Mouse (Mus musculus): ENCODE measurements around the gene Wdr66. TPM values are rescaled to one million over a fixed set of nuclear protein-coding genes. Genes with fewer than 3 reads are reported as not detected.

Gene Wdr66
- polyA plus RNA-seq, 2 experiments = 0.11 TPM; not detected in 1

GRCm38 (mm10) chr5:123294653-123295052 is 42.8 kb downstream of the Wdr66 start:
- Histone ChIP-seq H3K9ac (replicated peaks) (no peak overlapping the region), H3K27me3 (ENCODE audit: control insufficient read depth, insufficient read depth, low read length) (no peaks in the 10 kb centered on the region), H3K36me3 (replicated peaks; ENCODE audit: control insufficient read depth, insufficient read depth, low read depth) (no peaks in the 10 kb centered on the region), H3K4me2 (ENCODE audit: low read depth) (no peak overlapping the region), H3K4me1 (replicated peaks; ENCODE audit: control insufficient read depth in 2 of 2, insufficient read depth in 2 of 2, low read length in 1 of 2) (no peaks in the 10 kb centered on the region), H3K27ac (no peak overlapping the region), H3K9me3 (ENCODE audit: control insufficient read depth, low read length) (no peaks in the 10 kb centered on the region), H3K4me3 (ENCODE audit: insufficient read depth in 1 of 2, low read depth in 2 of 2, low read length in 2 of 2) (no peak overlapping the region)
- TF ChIP-seq EP300 (IDR thresholded peaks at IDR 0.05; ENCODE audit: low read depth) = no peak
- WGBS (ENCODE audit: insufficient replicate concordance) = 71% methylated on average over 9 of the region's 9 CpGs
- DNase-seq (ENCODE audit: low read depth in 3 of 3, low spot score in 3 of 3) (no peak), ATAC-seq (ENCODE audit: insufficient read depth) (no peak)

- no peak for DNase-seq (ENCODE audit: low read depth in 3 of 3, low spot score in 3 of 3)
Observed at GRCm38 (mm10) chr5:123296224-123296806, 44.4 kb downstream of the Wdr66 start.

GRCm38 (mm10) chr5:123296972-123297754 is 45.3 kb downstream of the Wdr66 start:
- no peaks in the 10 kb centered on the region for H3K36me3 ChIP-seq (replicated peaks; ENCODE audit: control insufficient read depth, insufficient read depth, low read depth)
- WGBS (ENCODE audit: insufficient replicate concordance) = 58% methylated on average over 23 of the region's 23 CpGs
- no peak overlapping the region for H3K27ac ChIP-seq
- H3K9me3 ChIP-seq (ENCODE audit: control insufficient read depth, low read length) = no peaks in the 10 kb centered on the region
- TF ChIP-seq CTCF (IDR thresholded peaks at IDR 0.05; ENCODE audit: low read depth) = no peak
- TF ChIP-seq EP300 (IDR thresholded peaks at IDR 0.05; ENCODE audit: low read depth) = no peak
- no peak overlapping the region for H3K4me2 ChIP-seq (ENCODE audit: low read depth)
- no peaks in the 10 kb centered on the region for H3K27me3 ChIP-seq (ENCODE audit: control insufficient read depth, insufficient read depth, low read length)
- H3K9ac ChIP-seq (replicated peaks) = no peak overlapping the region
- no peak overlapping the region for H3K4me3 ChIP-seq (ENCODE audit: insufficient read depth in 1 of 2, low read depth in 2 of 2, low read length in 2 of 2)
- no peaks in the 10 kb centered on the region for H3K4me1 ChIP-seq (replicated peaks; ENCODE audit: control insufficient read depth in 2 of 2, insufficient read depth in 2 of 2, low read length in 1 of 2)
- ATAC-seq (ENCODE audit: insufficient read depth) (no peak), DNase-seq (ENCODE audit: low read depth in 3 of 3, low spot score in 3 of 3) (no peak)

More at GRCm38 (mm10) chr5:123296224-123296806, 44.4 kb downstream of the Wdr66 start:
- no peaks in the 10 kb centered on the region for H3K36me3 ChIP-seq (replicated peaks; ENCODE audit: control insufficient read depth, insufficient read depth, low read depth)
- 56% methylated on average over 12 of the region's 12 CpGs for whole genome bisulfite sequencing (ENCODE audit: insufficient replicate concordance)
- no peak overlapping the region for H3K27ac ChIP-seq
- no peak for ATAC-seq (ENCODE audit: insufficient read depth)
- no peaks in the 10 kb centered on the region for H3K9me3 ChIP-seq (ENCODE audit: control insufficient read depth, low read length)
- no peaks in the 10 kb centered on the region for H3K27me3 ChIP-seq (ENCODE audit: control insufficient read depth, insufficient read depth, low read length)
- H3K9ac ChIP-seq (replicated peaks) = no peak overlapping the region
- H3K4me2 ChIP-seq (ENCODE audit: low read depth) = no peak overlapping the region
- H3K4me3 ChIP-seq (ENCODE audit: insufficient read depth in 1 of 2, low read depth in 2 of 2, low read length in 2 of 2) = no peak overlapping the region
- no peaks in the 10 kb centered on the region for H3K4me1 ChIP-seq (replicated peaks; ENCODE audit: control insufficient read depth in 2 of 2, insufficient read depth in 2 of 2, low read length in 1 of 2)
- TF ChIP-seq CTCF (IDR thresholded peaks at IDR 0.05; ENCODE audit: low read depth) (peak; percentile 47), EP300 (IDR thresholded peaks at IDR 0.05; ENCODE audit: low read depth) (no peak)

- TF ChIP-seq EP300 (IDR thresholded peaks at IDR 0.05; ENCODE audit: low read depth) = no peak
- no peak for TF ChIP-seq CTCF (IDR thresholded peaks at IDR 0.05; ENCODE audit: low read depth)
- H3K36me3 ChIP-seq (replicated peaks; ENCODE audit: control insufficient read depth, insufficient read depth, low read depth) = no peaks in the 10 kb centered on the region
- H3K4me2 ChIP-seq (ENCODE audit: low read depth) = no peak overlapping the region
- no peak for DNase-seq (ENCODE audit: low read depth in 3 of 3, low spot score in 3 of 3)
- no peak overlapping the region for H3K27ac ChIP-seq
- H3K4me1 ChIP-seq (replicated peaks; ENCODE audit: control insufficient read depth in 2 of 2, insufficient read depth in 2 of 2, low read length in 1 of 2) = no peaks in the 10 kb centered on the region
- H3K9me3 ChIP-seq (ENCODE audit: control insufficient read depth, low read length) = no peaks in the 10 kb centered on the region
- H3K27me3 ChIP-seq (ENCODE audit: control insufficient read depth, insufficient read depth, low read length) = no peaks in the 10 kb centered on the region
- WGBS (ENCODE audit: insufficient replicate concordance) = 63% methylated on average over 7 of the region's 7 CpGs
- no peak overlapping the region for H3K4me3 ChIP-seq (ENCODE audit: insufficient read depth in 1 of 2, low read depth in 2 of 2, low read length in 2 of 2)
- no peak for ATAC-seq (ENCODE audit: insufficient read depth)
- no peak overlapping the region for H3K9ac ChIP-seq (replicated peaks)
Observed at GRCm38 (mm10) chr5:123297830-123298229, 45.9 kb downstream of the Wdr66 start.

- WGBS (ENCODE audit: insufficient replicate concordance) = 79% methylated on average over 6 of the region's 6 CpGs
- no peak for ATAC-seq (ENCODE audit: insufficient read depth)
- H3K27me3 ChIP-seq (ENCODE audit: control insufficient read depth, insufficient read depth, low read length) = no peaks in the 10 kb centered on the region
- no peak overlapping the region for H3K4me3 ChIP-seq (ENCODE audit: insufficient read depth in 1 of 2, low read depth in 2 of 2, low read length in 2 of 2)
- TF ChIP-seq CTCF (IDR thresholded peaks at IDR 0.05; ENCODE audit: low read depth) = peak; percentile 51
- no peak for TF ChIP-seq EP300 (IDR thresholded peaks at IDR 0.05; ENCODE audit: low read depth)
- DNase-seq (ENCODE audit: low read depth in 3 of 3, low spot score in 3 of 3) = no peak
- H3K36me3 ChIP-seq (replicated peaks; ENCODE audit: control insufficient read depth, insufficient read depth, low read depth) = no peaks in the 10 kb centered on the region
- H3K4me1 ChIP-seq (replicated peaks; ENCODE audit: control insufficient read depth in 2 of 2, insufficient read depth in 2 of 2, low read length in 1 of 2) = no peaks in the 10 kb centered on the region
- H3K9me3 ChIP-seq (ENCODE audit: control insufficient read depth, low read length) = no peaks in the 10 kb centered on the region
- no peak overlapping the region for H3K9ac ChIP-seq (replicated peaks)
- no peak overlapping the region for H3K27ac ChIP-seq
- no peak overlapping the region for H3K4me2 ChIP-seq (ENCODE audit: low read depth)
Observed at GRCm38 (mm10) chr5:123298526-123298925, 46.6 kb downstream of the Wdr66 start.
